Mouse (Mus musculus) heart, embryonic 16.5 days (tissue): ENCODE measurements at regions not wholly inside any gene's neighbourhood (a gene's known extent, or its start where the extent isn't known, plus 50 kb on each side); places are given as distances from the start of the nearest gene placed in this dataset.

Experiments
- ATAC-seq: fragments of 200-750 bp; cut with Nextera tagmentation; replicated peaks from 2 replicates; pipeline ENCODE4 v1.8.0; 2017; ENCODE audit warnings: moderate number of reproducible peaks; ENCODE audit not compliant: insufficient read depth, low FRiP score; ENCODE audit errors: extremely low read depth
- H3K27ac ChIP-seq: fragments of 300-500 bp; sonication (generic); 2 replicates; pipeline ENCODE4 v1.5.1; 2014; ENCODE audit warnings: mild to moderate bottlenecking, low read length, control low read depth, moderate library complexity
- H3K27me3 ChIP-seq: fragments of 300-500 bp; sonication (generic); 2 replicates; pipeline ENCODE4 v1.6.1; 2014; ENCODE audit warnings: low read length, mixed read lengths; ENCODE audit not compliant: control insufficient read depth, insufficient read depth
- H3K36me3 ChIP-seq: fragments of 300-500 bp; sonication (generic); 2 replicates; pipeline ENCODE4 v1.6.1; 2014; ENCODE audit not compliant: control insufficient read depth, insufficient read depth
- H3K4me1 ChIP-seq: fragments of 300-500 bp; sonication (generic); 2 replicates; pipeline ENCODE4 v1.6.1; 2014; ENCODE audit warnings: low read length, mixed read lengths; ENCODE audit not compliant: control insufficient read depth, insufficient read depth
- H3K4me2 ChIP-seq: fragments of 300-500 bp; sonication (generic); 2 replicates; pipeline ENCODE4 v1.6.1; 2014; ENCODE audit warnings: low read depth, mild to moderate bottlenecking, control low read depth, low read length
- H3K4me3 ChIP-seq: fragments of 300-500 bp; sonication (generic); 2 replicates; pipeline ENCODE4 v1.5.1; 2014; ENCODE audit warnings: mild to moderate bottlenecking, control low read depth, low read length
- H3K9ac ChIP-seq: fragments of 300-500 bp; sonication (generic); 2 replicates; pipeline ENCODE4 v1.6.1; 2014; ENCODE audit warnings: low read length, control low read depth
- H3K9me3 ChIP-seq: fragments of 300-500 bp; sonication (generic); replicated peaks from 2 replicates; pipeline ENCODE4 v1.6.1; 2016; ENCODE audit warnings: low read length; ENCODE audit not compliant: control insufficient read depth
- WGBS: fragments of 180-500 bp; shearing (Covaris S2); extraction: QIAGEN DNeasy Blood & Tissue Kit; methylation state at CpG from one replicate; pipeline ENCODE4 v1.1.7; 2014; 5-methylcytosine and 5-hydroxymethylcytosine counted together

GRCm38 (mm10) chr3:70860909-70861675 lies 853.7 kb downstream of the Otol1 start:
- Histone ChIP-seq H3K9me3 (no peaks in the 10 kb centered on the region), H3K4me2 (no peak overlapping the region), H3K9ac (no peak overlapping the region), H3K27me3 (no peaks in the 10 kb centered on the region), H3K36me3 (no peaks in the 10 kb centered on the region), H3K4me3 (no peak overlapping the region), H3K4me1 (no peaks in the 10 kb centered on the region), H3K27ac (no peak overlapping the region)
- ATAC-seq = no peak
- 63% methylated on average over 8 of the region's 8 CpGs for WGBS

- 60% methylated on average over 9 of the region's 9 CpGs for WGBS
- no peaks in the 10 kb centered on the region for H3K36me3 ChIP-seq
- H3K9me3 ChIP-seq = no peaks in the 10 kb centered on the region
- H3K27ac ChIP-seq = peak overlapping the region; percentile 63
- H3K27me3 ChIP-seq = no peaks in the 10 kb centered on the region
- peaks cover 13% of the 10 kb centered on the region for H3K4me1 ChIP-seq
- H3K4me2 ChIP-seq = peak overlapping the region; percentile 34; the same call in 1 of the 2 replicates
- no peak for ATAC-seq
- no peak overlapping the region; the same call in 1 of the 2 replicates for H3K9ac ChIP-seq
- no peak overlapping the region for H3K4me3 ChIP-seq
Measured at GRCm38 (mm10) chr3:70873688-70874551, 866.5 kb downstream of the Otol1 start.

- H3K27ac ChIP-seq = no peak overlapping the region; the same call in none of the 2 replicates
- no peak overlapping the region for H3K4me3 ChIP-seq
- no peak overlapping the region for H3K9ac ChIP-seq
- WGBS = 39% methylated on average over 3 of the region's 3 CpGs
- no peaks in the 10 kb centered on the region for H3K27me3 ChIP-seq
- ATAC-seq = peak; percentile 92
- peaks cover 13% of the 10 kb centered on the region for H3K4me1 ChIP-seq
- H3K9me3 ChIP-seq = no peaks in the 10 kb centered on the region
- H3K36me3 ChIP-seq = no peaks in the 10 kb centered on the region
- no peak overlapping the region; the same call in 1 of the 2 replicates for H3K4me2 ChIP-seq
Measured at GRCm38 (mm10) chr3:70874614-70875013, 867.2 kb downstream of the Otol1 start.
